In genomic region chr12:44952072-44952471, GRCm38 (mm10) we compare ENCODE assay signal across 24 mouse cellular contexts.
DNase-seq lines count a peak whose midpoint lies in the region; ATAC-seq and TF ChIP-seq lines count a peak whose summit lies in the region.
"Had no signal": no experiment of that assay in that cellular context is flagged by ENCODE, and none has a peak within 500 bp of the region (broad histone marks: within the 10 kb centered on the region; RNA-seq: fewer than 3 reads in every experiment).

No protein-coding gene starts in this region.

- TF ChIP-seq POLR2A in kidney, adult 2 months (IDR thresholded peaks at IDR 0.05; ENCODE audit: low read depth, low read length): no peak

- ATAC-seq in heart, embryonic 12.5 days (ENCODE audit: insufficient number of reproducible peaks, low FRiP score): peak; percentile 81
- no peak for ATAC-seq in midbrain, embryonic 11.5 days (ENCODE audit: low FRiP score)
- no peak for ATAC-seq in midbrain, embryonic 14.5 days (ENCODE audit: low FRiP score, low TSS enrichment)
- no peak for ATAC-seq in kidney, embryonic 14.5 days (ENCODE audit: low FRiP score, low TSS enrichment)
- ATAC-seq: forebrain, embryonic 16.5 days; hindbrain, embryonic 16.5 days; intestine, embryonic 15.5 days had no signal

- no peaks in the 10 kb centered on the region for H3K36me3 ChIP-seq in heart, embryonic 12.5 days
- no peaks in the 10 kb centered on the region for H3K36me3 ChIP-seq in kidney, adult 2 months (ENCODE audit: control insufficient read depth, insufficient read depth, low read length)
- H3K36me3 ChIP-seq in midbrain, embryonic 11.5 days (ENCODE audit: control insufficient read depth, insufficient read depth, low read length): no peaks in the 10 kb centered on the region
- no peaks in the 10 kb centered on the region for H3K36me3 ChIP-seq in midbrain, embryonic 14.5 days (ENCODE audit: control insufficient read depth, insufficient read depth, low read length)
- H3K36me3 ChIP-seq in kidney, embryonic 14.5 days (ENCODE audit: control insufficient read depth, insufficient read depth, low read length): no peaks in the 10 kb centered on the region
- H3K36me3 ChIP-seq: embryonic facial prominence, embryonic 10.5 days; forebrain, embryonic 10.5 days; hindbrain, embryonic 10.5 days; intestine, embryonic 15.5 days; kidney, embryonic 15.5 days; neural tube, embryonic 15.5 days had no signal

- no peak for TF ChIP-seq CTCF in kidney, adult 2 months (conservative IDR thresholded peaks at IDR 0.05; ENCODE audit: insufficient read depth, insufficient read length, low read depth, low read length)

- WGBS in heart, embryonic 12.5 days: 63% methylated on average over 3 of the region's 3 CpGs
- WGBS in kidney, adult 2 months: 84% methylated on average over 3 of the region's 3 CpGs
- 94% methylated on average over 3 of the region's 3 CpGs for WGBS in midbrain, embryonic 11.5 days
- 97% methylated on average over 3 of the region's 3 CpGs for WGBS in midbrain, embryonic 14.5 days
- 93% methylated on average over 3 of the region's 3 CpGs for WGBS in kidney, embryonic 14.5 days

- no peaks in the 10 kb centered on the region for H3K27me3 ChIP-seq in heart, embryonic 12.5 days (replicated peaks)
- no peaks in the 10 kb centered on the region for H3K27me3 ChIP-seq in kidney, adult 2 months (replicated peaks; ENCODE audit: control insufficient read depth, insufficient read depth, low read length)
- no peaks in the 10 kb centered on the region for H3K27me3 ChIP-seq in midbrain, embryonic 11.5 days (ENCODE audit: control insufficient read depth, insufficient read depth, low read length)
- H3K27me3 ChIP-seq in midbrain, embryonic 14.5 days (ENCODE audit: control insufficient read depth, insufficient read depth, low read length): no peaks in the 10 kb centered on the region
- no peaks in the 10 kb centered on the region for H3K27me3 ChIP-seq in kidney, embryonic 14.5 days (ENCODE audit: control insufficient read depth, insufficient read depth, low read length)
- H3K27me3 ChIP-seq: intestine, embryonic 15.5 days; kidney, embryonic 15.5 days; neural tube, embryonic 15.5 days had no signal

- H3K4me2 ChIP-seq in heart, embryonic 12.5 days: no peak overlapping the region
- H3K4me2 ChIP-seq in midbrain, embryonic 11.5 days: no peak overlapping the region
- no peak overlapping the region for H3K4me2 ChIP-seq in midbrain, embryonic 14.5 days (ENCODE audit: low read length)
- no peak overlapping the region for H3K4me2 ChIP-seq in kidney, embryonic 14.5 days (replicated peaks; ENCODE audit: low read depth, low read length)
- H3K4me2 ChIP-seq: intestine, embryonic 15.5 days; kidney, embryonic 15.5 days; neural tube, embryonic 15.5 days had no signal

- intact Hi-C loops in heart, postnatal 14 days (cut with DNase I): no loop called here

- H3K9me3 ChIP-seq in heart, embryonic 12.5 days (replicated peaks): no peaks in the 10 kb centered on the region
- H3K9me3 ChIP-seq in midbrain, embryonic 11.5 days (ENCODE audit: control insufficient read depth, low read length): no peaks in the 10 kb centered on the region
- H3K9me3 ChIP-seq in midbrain, embryonic 14.5 days (ENCODE audit: control insufficient read depth, low read length): no peaks in the 10 kb centered on the region
- H3K9me3 ChIP-seq in kidney, embryonic 14.5 days (ENCODE audit: control insufficient read depth, low read length): no peaks in the 10 kb centered on the region
- H3K9me3 ChIP-seq: embryonic facial prominence, embryonic 10.5 days; forebrain, embryonic 10.5 days; hindbrain, embryonic 10.5 days; intestine, embryonic 15.5 days; kidney, embryonic 15.5 days; neural tube, embryonic 15.5 days had no signal

- no peak overlapping the region for H3K27ac ChIP-seq in heart, embryonic 12.5 days (ENCODE audit: poor library complexity, severe bottlenecking)
- no peak overlapping the region for H3K27ac ChIP-seq in kidney, adult 2 months (ENCODE audit: insufficient read depth, low read depth, low read length)
- no peak overlapping the region for H3K27ac ChIP-seq in midbrain, embryonic 11.5 days (ENCODE audit: low read depth, low read length)
- H3K27ac ChIP-seq in midbrain, embryonic 14.5 days (replicated peaks; ENCODE audit: low read depth, low read length): no peak overlapping the region
- no peak overlapping the region for H3K27ac ChIP-seq in kidney, embryonic 14.5 days (ENCODE audit: low read depth, low read length)
- H3K27ac ChIP-seq: embryonic facial prominence, embryonic 10.5 days; forebrain, embryonic 10.5 days; hindbrain, embryonic 10.5 days; intestine, embryonic 15.5 days; kidney, embryonic 15.5 days; left cerebral cortex, adult 2 months; macrophage; neural tube, embryonic 15.5 days; stomach, postnatal 0 days had no signal

- H3K4me3 ChIP-seq in heart, embryonic 12.5 days: no peak overlapping the region
- H3K4me3 ChIP-seq in kidney, adult 2 months (ENCODE audit: insufficient read depth, low read depth, low read length): no peak overlapping the region
- H3K4me3 ChIP-seq in midbrain, embryonic 11.5 days (ENCODE audit: low read depth, low read length): no peak overlapping the region
- H3K4me3 ChIP-seq in midbrain, embryonic 14.5 days (replicated peaks; ENCODE audit: low read depth, low read length): no peak overlapping the region
- no peak overlapping the region for H3K4me3 ChIP-seq in kidney, embryonic 14.5 days (ENCODE audit: low read length)
- H3K4me3 ChIP-seq: embryonic facial prominence, embryonic 10.5 days; forebrain, embryonic 10.5 days; hindbrain, embryonic 10.5 days; intestine, embryonic 15.5 days; kidney, embryonic 15.5 days; left cerebral cortex, adult 2 months; neural tube, embryonic 15.5 days had no signal

- no peak for DNase-seq in heart, postnatal 14 days
- DNase-seq in kidney, adult 2 months: peak; percentile 19
- DNase-seq in kidney, postnatal 10 days: no peak
- DNase-seq in midbrain, embryonic 11.5 days (ENCODE audit: low spot score, missing footprints): peak; percentile 45
- no peak for DNase-seq in midbrain, embryonic 14.5 days
- DNase-seq in fibroblast of lung, adult 2 months (ENCODE audit: low read depth): peak; percentile 3
- DNase-seq: cerebellum, adult 11-12 months; cerebellum, postnatal 10 days; gastrocnemius, postnatal 10 days; thymus, adult 2 months; thymus, postnatal 4 days had no signal

- no peaks in the 10 kb centered on the region for H3K4me1 ChIP-seq in heart, embryonic 12.5 days (replicated peaks)
- H3K4me1 ChIP-seq in kidney, adult 2 months (ENCODE audit: control insufficient read depth, insufficient read depth, low read length): no peaks in the 10 kb centered on the region
- H3K4me1 ChIP-seq in midbrain, embryonic 11.5 days (ENCODE audit: control insufficient read depth, insufficient read depth, low read length): no peaks in the 10 kb centered on the region
- no peaks in the 10 kb centered on the region for H3K4me1 ChIP-seq in midbrain, embryonic 14.5 days (ENCODE audit: control insufficient read depth, insufficient read depth, low read length)
- no peaks in the 10 kb centered on the region for H3K4me1 ChIP-seq in kidney, embryonic 14.5 days (ENCODE audit: control insufficient read depth, insufficient read depth, low read length)
- H3K4me1 ChIP-seq: embryonic facial prominence, embryonic 10.5 days; forebrain, embryonic 10.5 days; hindbrain, embryonic 10.5 days; intestine, embryonic 15.5 days; kidney, embryonic 15.5 days; neural tube, embryonic 15.5 days had no signal

- H3K9ac ChIP-seq in heart, embryonic 12.5 days: no peak overlapping the region
- no peak overlapping the region for H3K9ac ChIP-seq in midbrain, embryonic 11.5 days (ENCODE audit: low read length)
- no peak overlapping the region for H3K9ac ChIP-seq in midbrain, embryonic 14.5 days (replicated peaks; ENCODE audit: low read length)
- no peak overlapping the region for H3K9ac ChIP-seq in kidney, embryonic 14.5 days (ENCODE audit: low read depth, low read length)
- H3K9ac ChIP-seq: intestine, embryonic 15.5 days; kidney, embryonic 15.5 days; neural tube, embryonic 15.5 days had no signal

Comparison
In these comparisons a context has a peak if more than half of its experiments do, and no peak if none do; other contexts are left out.
1. DNase-seq: peak in kidney, adult 2 months (single experiment), midbrain, embryonic 11.5 days (single experiment) and fibroblast of lung, adult 2 months (single experiment); none in heart, postnatal 14 days (0 of 2), kidney, postnatal 10 days (single experiment) and midbrain, embryonic 14.5 days (single experiment).